Mouse (Mus musculus) kidney, postnatal 36 days (tissue): ENCODE measurements around the gene Optc.
A peak's percentile ranks its signal among the peaks of the same experiment; 100 is the strongest.

Experiments used
- DNase-seq, 2 experiments: peaks; one replicate each; pipeline ENCODE4 v3.0.0; 2021 to 2022; ENCODE audit warnings: mixed read lengths in 2 of 2

Optc gene

DNA sequence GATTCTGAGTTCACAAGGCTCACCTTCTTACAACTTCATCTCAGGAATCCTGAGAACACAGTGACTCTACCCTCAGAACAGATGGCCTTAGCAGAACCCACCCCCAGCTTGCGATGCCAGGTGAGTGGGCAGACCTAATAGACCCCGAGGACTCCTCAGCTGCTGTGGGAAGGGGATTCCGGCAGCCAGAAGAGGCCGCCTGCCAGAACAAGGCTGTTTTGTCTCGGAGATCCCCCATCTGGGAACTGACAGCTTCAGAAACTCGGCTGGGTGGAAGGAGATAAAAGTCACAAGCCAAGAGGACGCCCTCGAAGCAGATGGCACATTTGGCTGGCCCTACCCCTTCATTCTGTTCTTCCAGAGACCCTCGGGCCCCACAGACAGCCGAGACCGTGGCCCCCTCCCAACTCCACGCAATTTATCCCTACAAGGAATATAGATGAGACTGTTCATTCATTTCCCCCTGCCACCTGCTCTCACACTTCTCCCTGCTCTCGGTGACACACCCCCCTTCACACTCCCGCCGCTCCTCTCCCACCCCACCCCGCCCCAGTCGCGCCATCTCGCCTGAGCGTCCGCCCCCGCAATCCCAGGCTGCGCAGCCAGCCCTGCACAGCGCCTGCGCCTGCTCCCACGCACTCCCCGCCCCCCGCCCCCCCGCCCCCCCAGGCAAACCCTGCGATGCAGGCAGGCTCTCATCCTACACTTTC, at the start of gene Optc:
Gene Optc (minus strand): TSS at position 51 of the 710 bp plus-strand sequence.
- peak in 1 of 2 experiments; percentile 35 for DNase-seq

DNA sequence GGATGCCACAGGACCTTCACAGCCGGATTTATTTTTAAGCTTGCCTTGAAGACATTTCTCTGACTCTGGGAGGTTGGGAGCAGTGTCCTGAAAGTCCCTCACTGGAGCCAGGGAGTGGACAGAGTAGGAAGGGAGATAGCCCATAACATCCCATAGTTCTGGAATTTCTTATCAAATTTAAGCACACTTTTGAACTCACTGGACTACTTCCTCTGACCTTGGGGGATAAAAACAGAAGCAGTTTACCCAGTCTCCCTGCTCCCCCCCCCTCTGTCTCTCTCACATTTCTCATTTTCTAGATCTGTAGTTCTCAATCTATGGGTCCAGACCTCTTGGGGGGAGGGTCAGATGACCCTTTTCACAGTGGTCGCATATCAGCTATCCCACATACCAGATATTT, 46.2 kb upstream of the Optc start:
- DNase-seq: no peak

DNA sequence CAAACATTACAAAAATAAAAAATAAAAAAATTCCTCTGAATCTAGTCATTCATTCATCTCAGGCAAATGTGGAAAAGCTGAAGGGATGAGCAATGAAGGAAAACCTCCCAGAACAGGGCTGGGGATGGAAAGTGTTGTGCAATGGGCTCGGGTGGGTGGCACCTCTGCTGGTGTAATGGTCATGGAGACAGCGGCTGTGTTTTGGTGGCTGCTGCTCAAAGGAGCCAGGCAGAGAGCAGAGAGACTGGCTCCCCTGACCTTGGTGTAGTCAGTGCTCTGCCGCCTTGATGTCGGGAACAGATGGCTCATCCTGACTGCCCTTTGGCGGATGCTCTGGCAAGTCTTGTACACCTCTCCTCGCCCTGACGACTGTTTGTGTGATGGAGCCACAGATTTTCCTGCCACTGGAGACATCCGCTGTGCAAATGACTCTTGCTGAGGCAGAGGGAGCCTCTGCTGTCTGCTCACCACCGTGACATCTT, 45.5 kb upstream of the Optc start:
- no peak for DNase-seq

DNA sequence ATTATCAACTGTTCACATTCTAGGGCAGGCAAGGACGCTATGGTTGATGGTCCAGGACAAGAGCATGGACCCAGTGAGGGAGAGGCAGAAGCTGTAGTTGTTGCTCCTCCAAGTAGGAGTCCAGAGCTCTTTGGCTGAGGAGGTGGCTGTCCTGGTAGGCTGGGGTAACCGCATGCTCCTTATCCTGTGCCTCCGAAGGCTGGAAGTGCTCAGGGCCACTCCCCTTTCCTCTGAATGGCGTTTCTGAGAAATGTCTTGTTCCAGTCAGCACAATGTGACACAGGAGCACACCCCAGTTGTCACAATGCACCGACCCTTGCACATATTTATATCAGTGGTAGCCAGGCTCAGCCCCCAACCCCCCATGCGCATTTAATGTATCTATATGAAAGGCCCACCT, 43.8 kb upstream of the Optc start:
- DNase-seq: no peak

DNA sequence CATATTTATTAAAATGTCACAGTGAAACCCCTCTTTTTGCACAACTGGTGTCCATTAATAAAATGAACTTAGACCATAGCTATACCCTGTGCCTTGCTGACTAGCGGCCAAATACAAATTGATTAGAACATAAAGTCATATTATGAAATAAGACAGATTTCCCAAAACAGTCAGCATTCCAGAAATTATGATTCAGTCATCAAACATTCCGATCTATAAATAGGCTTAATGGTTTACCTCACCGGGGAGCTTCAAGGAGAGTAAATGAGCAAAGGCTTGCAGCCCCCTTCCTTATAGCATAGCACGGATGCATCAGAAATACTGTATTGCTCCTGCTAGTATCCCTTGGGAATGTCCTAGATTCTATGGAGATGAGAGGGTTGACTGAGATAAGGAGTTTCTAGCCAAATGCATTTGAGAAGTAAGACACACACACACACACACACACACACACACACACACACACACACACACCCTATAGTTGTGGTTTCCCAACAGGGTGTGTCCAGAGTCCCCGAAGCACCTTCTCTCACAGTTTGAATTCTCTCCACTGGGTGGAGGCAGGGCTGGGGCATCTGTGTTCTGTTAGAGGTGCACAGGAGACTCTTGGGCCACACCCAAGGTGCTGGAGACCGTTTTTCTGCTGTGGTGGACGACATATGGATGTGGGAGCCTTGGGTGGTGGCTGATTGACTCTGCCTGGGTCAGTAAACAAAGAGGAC, 42.4 kb upstream of the Optc start:
- DNase-seq: no peak

DNA sequence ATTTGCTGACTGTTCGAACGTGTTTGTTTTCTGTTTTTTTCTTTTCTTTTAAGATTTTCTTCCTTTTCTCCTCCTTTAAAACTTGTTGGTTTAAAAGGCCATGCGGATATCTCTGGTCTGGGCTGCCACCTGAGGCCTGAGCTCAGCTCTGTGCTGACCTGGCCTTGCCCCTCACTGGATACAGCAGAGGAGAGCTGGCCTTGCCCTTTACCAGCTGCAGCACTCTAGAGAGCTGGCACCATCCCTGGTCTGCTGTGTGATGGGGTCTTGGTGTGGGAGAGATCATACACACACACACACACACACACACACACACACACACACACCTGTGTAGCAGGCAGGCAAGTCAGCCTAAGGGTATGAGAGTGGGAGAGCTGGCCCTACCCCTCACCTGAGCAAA, 37.3 kb upstream of the Optc start:
- no peak for DNase-seq

DNA sequence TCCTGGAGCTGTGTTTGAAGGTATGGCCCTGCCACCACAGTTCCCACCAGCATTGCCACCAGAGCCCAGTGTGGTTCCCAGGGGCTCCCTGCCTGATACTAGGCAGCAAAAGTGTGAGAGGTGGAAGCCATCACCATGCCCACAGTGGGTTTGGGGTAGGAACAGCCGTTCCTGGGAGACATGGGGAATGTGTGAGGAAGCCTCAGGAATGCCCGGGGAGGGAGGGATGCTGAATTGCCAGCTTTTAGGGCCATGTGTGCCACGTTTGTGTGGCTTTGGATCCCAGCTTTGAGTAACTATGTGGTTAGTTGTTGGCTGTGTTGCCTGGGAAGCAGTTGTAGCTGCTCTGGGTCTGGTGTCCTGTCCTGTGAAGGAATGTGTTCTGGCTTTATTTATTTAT, 34.1 kb upstream of the Optc start:
- no peak for DNase-seq

DNA sequence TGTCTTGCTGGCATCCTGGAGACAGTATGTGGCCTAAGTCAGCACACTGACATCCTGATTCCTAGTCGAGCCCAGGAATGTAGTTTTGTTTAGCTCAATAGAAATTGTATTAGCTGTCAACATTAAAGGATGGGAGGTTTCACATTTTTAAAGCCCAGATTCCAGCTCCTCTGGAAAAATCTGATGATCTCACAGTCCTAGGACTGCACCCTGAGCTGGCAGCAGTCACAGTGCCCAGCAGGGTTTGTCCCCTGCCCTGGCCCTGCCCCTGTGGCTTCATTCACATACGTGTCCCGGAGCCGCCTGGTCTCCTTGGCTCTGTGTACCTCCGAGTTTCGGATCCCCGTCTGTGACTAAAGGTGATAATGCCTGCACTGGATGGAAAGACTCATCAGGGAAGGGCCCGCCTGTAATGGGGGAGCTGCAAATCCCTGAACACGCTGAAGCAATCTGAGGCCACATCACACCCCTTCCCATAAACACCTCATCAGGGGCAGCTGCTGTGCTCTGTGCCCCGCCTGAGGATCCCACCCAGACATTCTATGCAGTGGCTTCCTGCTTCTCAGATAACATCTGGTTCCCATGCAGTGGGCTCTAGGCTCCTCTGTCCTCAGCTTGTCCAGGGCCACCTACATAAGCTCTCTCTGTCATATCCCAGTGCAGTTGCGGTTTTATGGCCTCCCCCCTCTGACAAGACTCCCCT, 33.5 kb upstream of the Optc start:
- no peak for DNase-seq

DNA sequence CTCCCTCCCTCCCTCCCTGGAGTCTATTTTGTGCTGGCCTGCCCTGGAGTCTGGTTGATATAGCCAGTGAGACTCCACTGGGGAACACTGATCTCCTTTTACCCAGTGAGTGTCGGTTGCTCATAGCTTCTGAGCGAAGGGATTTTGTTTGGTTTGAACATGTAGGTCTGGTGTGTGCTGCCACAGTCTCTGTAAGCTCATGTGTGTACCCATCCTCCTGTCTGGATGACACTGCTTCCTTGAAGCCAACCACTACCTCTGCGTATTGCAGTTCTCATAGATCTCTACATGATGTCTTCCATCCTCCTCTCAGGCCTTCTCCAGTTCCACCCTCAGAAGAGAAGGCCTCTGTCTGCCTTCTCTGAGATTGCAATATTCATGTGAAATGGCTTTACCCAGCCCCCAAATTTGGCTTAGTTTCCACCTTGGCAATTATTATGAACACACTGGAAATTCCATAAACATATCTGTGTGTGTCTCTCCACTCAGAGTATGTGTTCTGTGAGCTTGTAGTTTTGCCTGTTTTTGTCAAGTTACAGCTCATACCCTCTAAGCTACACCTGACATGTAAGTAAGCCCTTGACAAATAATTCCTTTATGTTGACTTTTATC, 32.8 kb upstream of the Optc start:
- DNase-seq: no peak

DNA sequence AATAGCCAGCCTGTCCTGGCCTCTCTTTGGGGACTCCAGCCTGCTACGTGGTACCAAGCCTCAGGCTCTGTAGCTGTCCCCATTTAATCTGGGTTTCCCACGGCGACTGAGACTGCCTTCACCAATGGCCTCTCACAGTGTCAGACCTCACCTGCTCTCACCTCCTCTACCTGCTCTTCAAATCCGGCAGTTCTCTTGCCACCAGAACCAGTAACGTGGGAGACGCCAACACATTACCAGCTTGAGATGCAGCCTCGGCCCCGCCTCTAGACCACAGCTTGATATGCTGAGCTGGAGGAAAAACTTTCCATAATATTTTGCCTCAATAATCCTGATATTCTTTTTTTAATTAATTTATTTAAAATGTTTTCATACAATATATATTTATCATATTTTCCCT, 31.9 kb upstream of the Optc start:
- DNase-seq: no peak

DNA sequence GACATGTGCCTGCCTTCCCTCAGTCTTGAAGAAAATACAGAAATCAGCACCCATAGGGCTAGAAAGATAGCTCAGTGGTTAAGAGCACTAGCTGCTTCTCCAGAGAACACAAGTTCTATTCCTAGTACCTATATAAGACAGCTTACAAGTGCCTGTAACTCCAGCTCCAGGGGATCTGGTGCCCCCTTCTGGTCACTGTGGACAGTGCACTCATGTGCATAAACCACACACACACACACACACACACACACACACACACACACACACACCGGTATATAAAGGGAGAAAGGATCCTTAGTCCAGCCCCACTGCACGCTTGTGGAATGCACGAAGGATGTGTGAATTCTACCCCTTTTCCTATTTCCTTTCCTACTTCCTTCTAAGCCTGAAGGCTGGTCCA, 28.4 kb upstream of the Optc start:
- DNase-seq: no peak

DNA sequence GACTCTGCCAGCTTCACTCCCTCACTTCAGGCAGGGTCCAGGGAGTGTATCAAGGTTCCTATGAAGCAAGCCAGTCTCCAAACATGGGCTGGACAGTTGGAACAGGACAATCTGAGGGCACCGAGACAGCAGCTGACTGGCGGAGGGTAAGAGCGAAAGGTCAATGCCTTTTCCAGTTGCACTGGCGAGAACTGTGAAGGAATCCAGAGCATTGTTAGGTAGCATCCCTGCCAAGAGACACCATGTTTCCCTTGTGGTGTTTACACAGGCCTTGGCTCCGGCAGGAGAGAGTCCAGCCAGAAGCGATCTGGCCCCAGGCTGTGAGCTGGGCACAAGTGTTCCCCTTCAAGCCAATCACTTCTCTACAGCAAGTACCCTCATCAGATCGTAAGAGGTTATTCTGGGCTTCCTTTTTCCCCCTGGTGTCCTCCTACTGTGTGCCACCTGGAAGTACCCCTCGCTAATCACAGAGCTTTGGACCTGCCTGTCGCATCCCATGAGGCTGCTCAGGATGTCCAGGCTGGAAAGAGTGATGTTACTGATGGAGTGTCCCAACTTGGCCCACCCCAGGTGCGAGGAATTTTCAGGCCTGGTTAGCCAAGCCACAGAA, 26.7 kb upstream of the Optc start:
- DNase-seq: no peak

DNA sequence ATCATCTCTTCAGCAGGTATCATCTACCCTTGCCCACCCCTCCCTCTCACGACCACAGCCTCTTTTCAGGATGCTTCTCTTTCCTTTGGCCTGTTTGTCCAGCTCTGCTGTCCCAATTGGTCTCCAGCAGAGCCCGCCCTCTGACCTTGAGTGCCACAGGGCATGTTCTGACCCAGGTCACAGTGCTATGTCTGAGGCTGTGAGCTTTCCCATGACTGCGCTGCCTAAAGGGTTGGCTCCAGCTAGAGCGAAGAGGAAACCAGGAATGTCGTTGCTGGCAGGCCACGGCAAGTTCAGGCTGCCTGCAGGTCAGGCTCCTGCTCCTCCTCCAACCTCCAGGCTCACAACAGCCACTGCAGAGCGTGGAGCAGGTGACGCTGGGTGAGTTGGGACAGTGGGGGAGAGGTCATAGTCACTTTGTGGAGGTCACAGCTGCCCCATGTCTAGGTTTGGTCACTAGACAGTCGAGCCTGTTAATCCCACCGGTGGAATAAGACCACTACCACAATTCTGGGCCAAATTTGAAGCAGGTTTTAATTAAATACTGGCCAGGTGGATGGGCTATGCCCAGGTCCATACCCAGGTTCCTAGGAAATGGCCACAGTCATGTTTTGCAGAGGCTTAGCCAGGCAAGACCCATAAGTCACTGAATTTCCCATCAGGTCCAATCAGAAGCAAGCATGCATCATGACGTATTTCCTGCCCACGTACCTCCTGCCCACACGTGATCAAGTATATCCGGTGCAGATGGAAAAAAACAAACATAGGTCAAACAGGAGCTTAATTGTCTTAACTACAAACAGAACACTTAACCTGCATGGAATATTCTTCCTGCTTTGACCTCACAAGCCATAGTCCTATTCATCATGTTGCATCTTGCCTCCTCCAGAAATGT, 25.7 kb upstream of the Optc start:
- peak in 1 of 2 experiments; percentile 39 for DNase-seq

DNA sequence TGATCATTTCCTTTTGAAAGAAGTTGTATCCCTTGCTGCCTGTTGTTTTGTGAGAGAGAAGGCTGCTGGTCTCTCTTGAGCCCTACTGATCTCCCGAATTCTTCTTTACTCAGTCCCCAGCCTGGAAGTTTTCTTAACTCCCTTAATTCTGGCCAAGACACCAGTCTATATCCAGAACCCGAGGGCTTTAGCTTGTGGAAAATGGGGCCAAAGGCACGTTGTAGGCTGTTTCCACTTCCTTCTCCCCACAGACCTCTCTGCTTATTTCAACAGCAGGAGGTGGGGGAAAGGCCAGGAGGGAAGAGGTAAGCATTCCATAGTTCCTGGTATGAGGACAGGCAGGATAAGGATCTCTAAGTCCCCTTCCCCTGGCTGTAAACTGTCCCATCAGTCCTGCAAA, 22.2 kb upstream of the Optc start:
- DNase-seq: no peak

DNA sequence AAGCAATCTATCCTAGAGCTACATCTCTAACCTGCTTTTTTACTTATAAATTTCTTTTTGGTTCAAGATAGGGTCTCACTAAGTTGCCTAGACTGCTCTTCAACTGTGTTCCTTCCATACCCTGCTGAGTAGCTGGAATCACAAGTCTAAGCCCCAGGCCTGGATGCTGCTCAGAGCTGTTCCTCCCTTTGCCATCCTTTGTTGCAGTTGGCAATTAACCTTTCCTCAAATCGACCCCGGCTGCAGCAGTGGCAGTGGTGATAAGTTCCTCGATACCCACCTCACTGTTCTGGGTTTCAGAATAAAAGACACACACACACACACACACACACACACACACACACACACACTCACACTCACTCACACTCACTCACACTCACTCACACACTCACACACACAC, 17.4 kb upstream of the Optc start:
- no peak for DNase-seq

DNA sequence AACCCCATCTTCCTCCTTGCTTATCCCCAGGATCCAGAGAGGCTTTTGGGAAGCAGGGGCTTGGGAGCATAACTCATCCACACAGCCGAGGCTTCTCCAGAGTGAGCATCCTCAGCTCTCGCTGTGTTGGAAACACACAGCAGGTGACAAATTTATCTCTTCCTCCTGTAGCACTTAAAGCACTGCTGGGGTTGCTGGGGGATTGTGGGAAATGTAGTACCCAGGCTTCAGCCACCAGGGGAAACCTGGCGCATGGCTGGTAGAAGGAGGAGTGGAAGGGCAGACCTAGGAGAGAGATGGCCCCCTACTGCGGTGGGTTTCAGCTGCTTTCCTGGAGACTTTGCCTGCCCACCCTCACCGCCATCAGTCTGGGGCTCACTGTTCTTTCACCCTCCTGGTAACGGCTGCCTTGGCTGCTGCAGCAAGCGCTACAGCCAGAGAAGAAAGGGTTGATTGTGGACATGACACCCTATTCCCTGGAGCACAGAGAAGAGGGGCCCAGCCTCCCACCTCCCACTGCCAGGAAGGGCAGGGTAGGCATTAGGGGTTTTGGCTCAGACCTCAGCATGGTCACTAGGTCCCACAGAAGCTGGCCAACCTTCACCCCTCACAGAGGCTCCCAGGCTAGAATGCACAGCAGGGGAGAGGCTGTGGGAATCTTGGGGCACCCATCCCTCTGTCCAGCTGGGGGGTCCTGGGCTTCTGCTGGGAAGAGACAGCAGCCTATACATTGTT, 16.5 kb upstream of the Optc start:
- DNase-seq: no peak

DNA sequence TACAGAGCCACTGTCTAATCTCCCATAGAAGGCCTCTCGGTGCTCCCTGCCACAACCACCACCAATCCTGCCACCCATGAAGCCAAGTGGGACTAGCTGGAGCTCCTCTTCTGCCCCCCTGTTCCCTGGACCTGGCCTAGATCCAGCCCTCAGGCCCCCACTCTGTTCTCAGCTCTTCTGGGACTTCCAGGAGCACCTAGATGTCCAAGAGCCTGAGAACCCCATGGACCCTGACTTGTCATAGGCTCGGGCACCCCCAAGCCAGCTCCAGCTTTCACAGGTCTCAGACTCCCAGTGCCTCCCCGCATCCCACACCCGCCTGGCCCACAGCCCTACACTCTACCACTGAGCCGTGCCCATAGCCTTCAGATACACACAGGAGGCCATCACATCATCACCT, 15.3 kb upstream of the Optc start:
- no peak for DNase-seq

DNA sequence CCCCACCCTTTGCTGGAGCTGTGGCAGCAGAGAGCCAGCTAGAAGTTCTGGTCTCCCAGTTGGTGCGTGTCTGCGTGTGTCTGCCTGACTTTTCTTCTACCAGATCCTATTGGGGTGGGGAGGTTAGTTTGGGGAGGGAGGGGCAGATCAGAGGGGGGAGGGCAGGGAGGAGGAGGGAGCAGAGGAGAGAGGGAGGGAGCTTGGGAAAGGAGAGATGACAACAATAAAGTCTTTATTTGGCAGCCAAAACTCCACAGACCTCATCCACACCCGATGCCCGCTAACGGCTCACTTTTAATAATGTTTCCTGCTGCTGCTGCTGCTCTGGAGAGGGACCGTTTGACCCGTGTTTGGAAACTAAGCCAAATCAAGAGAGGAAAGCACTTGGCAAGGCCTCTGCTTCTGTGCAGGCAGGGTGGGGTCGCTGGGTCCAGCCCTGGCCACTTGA, 13.5 kb upstream of the Optc start, which contains the start of gene Prelp:
Gene Prelp (minus strand): TSS at position 111 of the 448 bp plus-strand sequence.
- DNase-seq: peak; percentile 67 to 75

DNA sequence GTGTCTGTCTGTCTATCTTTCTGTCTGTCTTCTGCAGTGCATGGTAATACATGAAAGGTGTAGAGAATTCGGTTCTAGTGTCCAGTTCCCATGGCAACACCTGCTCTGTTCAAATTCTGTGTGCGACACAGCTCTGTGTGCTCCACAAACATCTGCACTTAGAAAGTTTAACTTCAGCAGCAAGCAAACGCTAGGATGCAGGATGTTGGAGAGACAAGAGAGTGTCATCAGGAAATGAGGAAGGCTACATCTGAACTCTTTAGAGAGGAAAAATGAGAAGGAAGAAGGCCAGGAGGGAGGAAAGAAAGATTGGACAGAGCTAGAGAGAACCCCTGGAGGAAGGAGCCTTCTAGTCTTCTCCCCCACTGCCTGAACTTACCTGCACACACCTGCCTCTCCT, 13.1 kb upstream of the Optc start:
- DNase-seq: no peak

DNA sequence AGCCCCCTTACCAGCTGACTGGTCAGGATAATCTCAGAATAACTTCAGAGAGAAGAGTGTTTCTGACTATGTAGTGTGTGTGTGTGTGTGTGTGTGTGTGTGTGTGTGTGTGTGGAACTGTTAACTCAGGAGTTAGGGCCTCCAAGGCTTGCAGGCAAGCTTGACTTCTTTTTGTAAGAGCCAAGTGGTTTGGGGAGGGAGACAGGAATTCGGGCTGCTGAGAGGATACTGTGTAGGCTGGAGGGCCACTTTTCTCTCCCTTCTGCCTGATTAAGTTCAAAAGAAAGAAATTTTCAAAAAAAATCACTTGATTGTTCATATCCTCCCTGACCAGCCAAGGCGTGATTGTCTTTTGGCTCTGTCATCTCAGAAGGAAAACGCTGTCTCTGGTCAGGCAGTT, 12.6 kb upstream of the Optc start:
- DNase-seq: no peak

DNA sequence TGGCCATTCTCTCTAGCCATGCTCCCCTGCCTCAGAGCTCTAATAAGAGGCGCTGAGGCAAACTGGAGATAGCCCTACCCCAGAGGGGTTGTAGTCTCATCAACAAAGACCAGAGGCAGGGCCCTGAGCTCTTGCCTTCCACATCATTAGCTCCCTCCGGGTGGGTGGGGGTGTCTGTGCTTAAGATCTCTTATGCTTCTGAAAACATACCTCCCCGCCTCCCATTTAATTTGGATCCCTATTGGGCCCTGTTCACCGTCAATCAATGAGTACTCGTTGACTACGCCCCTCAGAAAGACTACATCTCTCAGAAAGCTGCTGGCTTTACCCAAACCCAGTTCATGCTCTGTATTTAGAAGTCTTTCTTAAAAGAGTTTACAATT, 10.3 kb upstream of the Optc start:
- no peak for DNase-seq
